Mouse (Mus musculus): ENCODE measurements at regions not wholly inside any gene's neighbourhood (a gene's known extent, or its start where the extent isn't known, plus 50 kb on each side); places are given as distances from the start of the nearest gene placed in this dataset.

DNA sequence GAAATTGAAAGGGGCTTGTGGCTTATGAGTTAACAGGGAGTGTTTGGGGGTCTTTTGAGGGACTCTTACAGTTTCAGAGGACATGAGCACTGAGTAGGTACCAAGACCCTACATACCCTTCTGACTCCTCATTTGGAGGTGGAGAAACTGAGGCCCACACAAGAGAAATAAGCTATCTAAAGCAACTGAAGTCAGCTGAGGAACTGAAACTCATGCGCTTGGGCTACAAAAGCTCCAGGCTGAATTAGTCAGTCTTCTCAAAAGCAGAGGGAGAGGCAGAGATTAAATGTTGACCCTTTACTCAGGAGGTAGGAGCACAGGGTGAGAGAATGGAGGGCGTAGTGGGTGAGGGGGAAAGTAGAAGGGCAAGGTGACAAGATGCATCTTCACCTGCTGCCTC is 186.2 kb upstream of the Usp24 start:
- no peak for TF ChIP-seq CTCF (IDR thresholded peaks at IDR 0.05; ENCODE audit: control insufficient read depth, insufficient read depth, low read length)
- no peak for TF ChIP-seq POLR2A (IDR thresholded peaks at IDR 0.05; ENCODE audit: borderline replicate concordance, control insufficient read depth, low read depth, low read length)
